Mouse (Mus musculus): ENCODE data around the gene B4galnt3.

GRCm38 (mm10) chr6:120243250-120243649, 51.1 kb downstream of the B4galnt3 start:
- TF ChIP-seq POLR2A (IDR thresholded peaks at IDR 0.05; ENCODE audit: low read depth, low read length) (no peak), CTCF (IDR thresholded peaks at IDR 0.05; ENCODE audit: borderline replicate concordance, insufficient read depth, low read length) (no peak)
